Mouse (Mus musculus) midbrain, postnatal 0 days (tissue): ENCODE data around the gene Ankfn1. TPM values are rescaled to one million over a fixed set of nuclear protein-coding genes. Genes with fewer than 3 reads are reported as not detected.

Experiments used
- ATAC-seq: fragments of 200-750 bp; cut with Nextera tagmentation; 2 replicates; pipeline ENCODE4 v1.8.0; 2017; ENCODE audit warnings: moderate number of reproducible peaks, mild to moderate bottlenecking, moderate TSS enrichment, moderate library complexity; ENCODE audit not compliant: low FRiP score
- DNase-seq: peaks from one replicate; pipeline ENCODE4 v3.0.0-alpha.2; 2015; ENCODE audit warnings: low spot score
- H3K27ac ChIP-seq: fragments of 300-500 bp; sonication (generic); 2 replicates; pipeline ENCODE4 v1.5.1; 2014; ENCODE audit warnings: low read depth, mild to moderate bottlenecking, low read length, mixed read lengths
- H3K27me3 ChIP-seq: fragments of 300-500 bp; sonication (generic); 2 replicates; pipeline ENCODE4 v1.6.1; 2014; ENCODE audit warnings: low read length, control low read depth, mixed read lengths; ENCODE audit not compliant: insufficient read depth
- H3K36me3 ChIP-seq: fragments of 300-500 bp; sonication (generic); 2 replicates; pipeline ENCODE4 v1.6.1; 2014; ENCODE audit warnings: low read length, control low read depth, mixed read lengths; ENCODE audit not compliant: insufficient read depth
- H3K4me1 ChIP-seq: fragments of 300-500 bp; sonication (generic); 2 replicates; pipeline ENCODE4 v1.6.1; 2014; ENCODE audit warnings: mild to moderate bottlenecking, control low read depth, antibody characterized with exemption, low read length, mixed read lengths; ENCODE audit not compliant: insufficient read depth
- H3K4me2 ChIP-seq: fragments of 300-500 bp; sonication (generic); 2 replicates; pipeline ENCODE4 v1.6.1; 2014; ENCODE audit warnings: low read depth, mild to moderate bottlenecking, low read length, mixed read lengths; ENCODE audit not compliant: poor library complexity, severe bottlenecking
- H3K4me3 ChIP-seq: fragments of 300-500 bp; sonication (generic); 2 replicates; pipeline ENCODE4 v1.5.1; 2014; ENCODE audit warnings: low read depth, mild to moderate bottlenecking, low read length, moderate library complexity
- H3K9ac ChIP-seq: fragments of 300-500 bp; sonication (generic); replicated peaks from 2 replicates; pipeline ENCODE4 v1.6.1; 2014; ENCODE audit warnings: mild to moderate bottlenecking, low read length, moderate library complexity, mixed read lengths; ENCODE audit not compliant: poor library complexity, severe bottlenecking
- H3K9me3 ChIP-seq: fragments of 300-500 bp; sonication (generic); 2 replicates; pipeline ENCODE4 v1.6.1; 2016; ENCODE audit warnings: low read length, control low read depth
- CTCF ChIP-seq: IDR thresholded peaks from 2 replicates; pipeline ENCODE4 v1.5.1; 2016; ENCODE audit warnings: antibody characterized with exemption, mild to moderate bottlenecking
- WGBS: fragments of 180-500 bp; shearing (Covaris S2); extraction: QIAGEN DNeasy Blood & Tissue Kit; methylation state at CpG from one replicate; pipeline ENCODE4 v1.1.7; 2014; 5-methylcytosine and 5-hydroxymethylcytosine counted together
- polyA plus RNA-seq: library from polyadenylated mRNA; unstranded; fragments of >200 nt; fragmentation: Nextera tagmentation; extraction: Ambion mirVana; gene quantifications from 2 replicates; pipeline ENCODE4 v1.2.1, GENCODE M21; 2015
- total RNA-seq: library from RNA; depleted of rRNA; stranded (reverse); fragments of >200 nt; gene quantifications from 2 replicates; pipeline ENCODE4 v1.2.3, GENCODE M21; 2014

Gene Ankfn1
- total and polyA plus RNA-seq, 2 experiments from 2014 or later: 7.5 to 25.4 TPM

GRCm38 (mm10) chr11:89672510-89673085 lies 104.9 kb downstream of the Ankfn1 start:
- no peak overlapping the region for H3K4me3 ChIP-seq
- 44% methylated on average over 3 of the region's 3 CpGs for WGBS
- no peaks in the 10 kb centered on the region for H3K27me3 ChIP-seq
- no peak for DNase-seq
- no peaks in the 10 kb centered on the region for H3K36me3 ChIP-seq
- H3K9ac ChIP-seq: no peak overlapping the region
- H3K9me3 ChIP-seq: no peaks in the 10 kb centered on the region
- H3K4me2 ChIP-seq: no peak overlapping the region
- H3K4me1 ChIP-seq: no peaks in the 10 kb centered on the region
- H3K27ac ChIP-seq: no peak overlapping the region
- TF ChIP-seq CTCF: no peak
- no peak for ATAC-seq

GRCm38 (mm10) chr11:89665170-89665880 lies 112.1 kb downstream of the Ankfn1 start:
- H3K4me1 ChIP-seq: no peaks in the 10 kb centered on the region
- no peak overlapping the region for H3K4me2 ChIP-seq
- H3K27me3 ChIP-seq: no peaks in the 10 kb centered on the region
- H3K4me3 ChIP-seq: no peak overlapping the region
- H3K27ac ChIP-seq: no peak overlapping the region
- TF ChIP-seq CTCF: no peak
- no peak for ATAC-seq
- no peaks in the 10 kb centered on the region for H3K36me3 ChIP-seq
- H3K9me3 ChIP-seq: no peaks in the 10 kb centered on the region
- peak; percentile 27 for DNase-seq
- H3K9ac ChIP-seq: no peak overlapping the region
- WGBS: 65% methylated on average over 14 of the region's 14 CpGs

GRCm38 (mm10) chr11:89659048-89659447 lies 118.4 kb downstream of the Ankfn1 start:
- no peak for TF ChIP-seq CTCF
- ATAC-seq: no peak
- no peaks in the 10 kb centered on the region for H3K27me3 ChIP-seq
- no peak overlapping the region for H3K9ac ChIP-seq
- H3K36me3 ChIP-seq: no peaks in the 10 kb centered on the region
- no peak overlapping the region for H3K4me2 ChIP-seq
- WGBS: 89% methylated on average over 3 of the region's 3 CpGs
- no peaks in the 10 kb centered on the region for H3K9me3 ChIP-seq
- H3K4me1 ChIP-seq: no peaks in the 10 kb centered on the region
- no peak for DNase-seq
- no peak overlapping the region for H3K27ac ChIP-seq
- no peak overlapping the region for H3K4me3 ChIP-seq

- no peak overlapping the region for H3K4me3 ChIP-seq
- no peaks in the 10 kb centered on the region for H3K9me3 ChIP-seq
- H3K4me1 ChIP-seq: no peaks in the 10 kb centered on the region
- no peak overlapping the region for H3K4me2 ChIP-seq
- H3K9ac ChIP-seq: no peak overlapping the region
- ATAC-seq: no peak
- TF ChIP-seq CTCF: no peak
- H3K27ac ChIP-seq: no peak overlapping the region
- no peaks in the 10 kb centered on the region for H3K36me3 ChIP-seq
- H3K27me3 ChIP-seq: no peaks in the 10 kb centered on the region
- DNase-seq: no peak
Measured at GRCm38 (mm10) chr11:89656556-89656955, 120.9 kb downstream of the Ankfn1 start.

- DNase-seq: no peak
- Histone ChIP-seq H3K9me3 (no peaks in the 10 kb centered on the region), H3K9ac (no peak overlapping the region), H3K4me2 (no peak overlapping the region), H3K4me3 (no peak overlapping the region), H3K36me3 (no peaks in the 10 kb centered on the region), H3K27me3 (no peaks in the 10 kb centered on the region), H3K27ac (no peak overlapping the region), H3K4me1 (peaks cover 6% of the 10 kb centered on the region; the same call in 1 of the 2 replicates)
- ATAC-seq: no peak
- 73% methylated on average over 1 of the region's 1 CpGs for WGBS
- TF ChIP-seq CTCF: no peak
Measured at GRCm38 (mm10) chr11:89635740-89636139, 141.7 kb downstream of the Ankfn1 start.

- WGBS: 90% methylated on average over 2 of the region's 2 CpGs
- H3K9me3 ChIP-seq: no peaks in the 10 kb centered on the region
- no peak overlapping the region for H3K9ac ChIP-seq
- TF ChIP-seq CTCF: no peak
- H3K4me2 ChIP-seq: no peak overlapping the region
- H3K27ac ChIP-seq: no peak overlapping the region
- no peaks in the 10 kb centered on the region for H3K36me3 ChIP-seq
- ATAC-seq: no peak
- H3K4me1 ChIP-seq: no peaks in the 10 kb centered on the region; the same call in 1 of the 2 replicates
- no peak for DNase-seq
- H3K4me3 ChIP-seq: no peak overlapping the region
- no peaks in the 10 kb centered on the region for H3K27me3 ChIP-seq
Measured at GRCm38 (mm10) chr11:89631315-89631714, 146.1 kb downstream of the Ankfn1 start.
